Mouse (Mus musculus): ENCODE data around the gene Ccdc85b.

GRCm38 (mm10) chr19:5485371-5485770 is 27.7 kb upstream of the Ccdc85b start:
- no peak for TF ChIP-seq POLR2A (IDR thresholded peaks at IDR 0.05; ENCODE audit: insufficient read depth, low read length)
- no peak for TF ChIP-seq CTCF (IDR thresholded peaks at IDR 0.05; ENCODE audit: low read depth, low read length)

Measured in ES-Bruce4 (cell line).